Mouse (Mus musculus) MEL (cell line): ENCODE results near the gene Slc38a4. TPM values are rescaled to one million over a fixed set of nuclear protein-coding genes. Genes with fewer than 3 reads are reported as not detected.

Experiments
- DNase-seq: peaks from one replicate; pipeline ENCODE4 v3.0.0; 2011; ENCODE audit warnings: low read depth, low spot score
- H3K27ac ChIP-seq: 2 replicates; pipeline ENCODE4 v1.5.1; 2012; ENCODE audit warnings: low read depth, mild to moderate bottlenecking, control low read depth, low read length, moderate library complexity; ENCODE audit not compliant: control insufficient read depth
- H3K27me3 ChIP-seq, 2 experiments: fragments of 150-350 bp in 1 of 2; sonication (generic) in 1 of 2; 2 replicates each; pipeline ENCODE4 v1.6.1; 2012; ENCODE audit warnings: low read length in 2 of 2, mild to moderate bottlenecking in 2 of 2, improper control_type of control experiment in 1 of 2, moderate library complexity in 1 of 2; ENCODE audit not compliant: insufficient read depth in 2 of 2, control insufficient read depth in 1 of 2
- H3K36me3 ChIP-seq, 2 experiments: 2 replicates each; pipeline ENCODE4 v1.6.1; 2012 to 2014; ENCODE audit warnings: low read length in 2 of 2, improper control_type of control experiment in 1 of 2, inconsistent platforms in 1 of 2, mild to moderate bottlenecking in 1 of 2; ENCODE audit not compliant: insufficient read depth in 2 of 2, control insufficient read depth in 1 of 2
- H3K4me1 ChIP-seq, 2 experiments: fragments of 150-350 bp in 1 of 2; sonication (generic) in 1 of 2; 2 replicates each; pipeline ENCODE4 v1.6.1; 2012; ENCODE audit warnings: low read length in 2 of 2, improper control_type of control experiment in 1 of 2, mild to moderate bottlenecking in 1 of 2; ENCODE audit not compliant: insufficient read depth in 2 of 2, control insufficient read depth in 1 of 2
- H3K4me3 ChIP-seq, 2 experiments: fragments of 150-350 bp in 1 of 2; sonication (generic) in 1 of 2; 2 replicates each; pipeline ENCODE4 v1.5.1; 2012; ENCODE audit warnings: low read depth in 2 of 2, low read length in 2 of 2, mild to moderate bottlenecking in 2 of 2, moderate library complexity in 2 of 2, control low read depth in 1 of 2, improper control_type of control experiment in 1 of 2; ENCODE audit not compliant: control insufficient read depth in 1 of 2, insufficient read depth in 1 of 2
- H3K79me2 ChIP-seq: 2 replicates; pipeline ENCODE4 v1.6.1; 2012; ENCODE audit warnings: mild to moderate bottlenecking, low read length, moderate library complexity; ENCODE audit not compliant: control insufficient read depth, poor library complexity, insufficient read depth
- H3K9ac ChIP-seq: 2 replicates; pipeline ENCODE4 v1.6.1; 2012; ENCODE audit warnings: low read depth, mild to moderate bottlenecking, control low read depth, low read length, moderate library complexity; ENCODE audit not compliant: control insufficient read depth, poor library complexity, severe bottlenecking
- H3K9me3 ChIP-seq: fragments of 150-350 bp; sonication (generic); replicated peaks from 2 replicates; pipeline ENCODE4 v1.6.1; 2012; ENCODE audit warnings: mild to moderate bottlenecking, low read length, improper control_type of control experiment, moderate library complexity; ENCODE audit not compliant: insufficient read depth
- BHLHE40 ChIP-seq: IDR thresholded peaks from 2 replicates; pipeline ENCODE4 v1.6.1; 2012; ENCODE audit warnings: low read depth, mild to moderate bottlenecking, inconsistent platforms, low read length, improper control_type of control experiment, borderline replicate concordance
- CHD1 ChIP-seq: IDR thresholded peaks from 2 replicates; pipeline ENCODE4 v1.6.1; 2012; ENCODE audit warnings: low read depth, mild to moderate bottlenecking, inconsistent platforms, low read length, improper control_type of control experiment
- CHD2 ChIP-seq: IDR thresholded peaks from 2 replicates; pipeline ENCODE4 v1.6.1; 2011; ENCODE audit warnings: low read length, improper control_type of control experiment
- CTCF ChIP-seq, 3 experiments: IDR thresholded peaks in 2 of 3; conservative IDR thresholded peaks in 1 of 3; 2 replicates each; pipeline ENCODE4 v1.5.1; 2011 to 2012; ENCODE audit warnings: low read length in 3 of 3, low read depth in 2 of 3, mild to moderate bottlenecking in 2 of 3, improper control_type of control experiment in 1 of 3, inconsistent platforms in 1 of 3, mixed read lengths in 1 of 3, moderate library complexity in 1 of 3; ENCODE audit not compliant: control insufficient read depth in 1 of 3, insufficient read depth in 1 of 3, poor library complexity in 1 of 3, severe bottlenecking in 1 of 3
- ETS1 ChIP-seq: IDR thresholded peaks from 2 replicates; pipeline ENCODE4 v1.6.1; 2012; ENCODE audit warnings: low read depth, mild to moderate bottlenecking, inconsistent platforms, low read length, improper control_type of control experiment, moderate library complexity
- MAFK ChIP-seq: IDR thresholded peaks from 2 replicates; pipeline ENCODE4 v1.6.1; 2011; ENCODE audit warnings: low read depth, mild to moderate bottlenecking, low read length, improper control_type of control experiment, borderline replicate concordance
- MAX ChIP-seq: IDR thresholded peaks from 2 replicates; pipeline ENCODE4 v1.6.1; 2011; ENCODE audit warnings: low read length, improper control_type of control experiment
- MAZ ChIP-seq: IDR thresholded peaks from 2 replicates; pipeline ENCODE4 v1.6.1; 2012; ENCODE audit warnings: low read depth, mild to moderate bottlenecking, inconsistent platforms, low read length, improper control_type of control experiment
- MYC ChIP-seq: IDR thresholded peaks from 2 replicates; pipeline ENCODE4 v1.6.1; 2011; ENCODE audit warnings: low read depth, mild to moderate bottlenecking, low read length, improper control_type of control experiment, moderate library complexity
- POLR2AphosphoS2 ChIP-seq: IDR thresholded peaks from 2 replicates; pipeline ENCODE4 v1.6.1; 2011; ENCODE audit warnings: low read length, improper control_type of control experiment
- SIN3A ChIP-seq: IDR thresholded peaks from 2 replicates; pipeline ENCODE4 v1.6.1; 2012; ENCODE audit warnings: low read length, improper control_type of control experiment, inconsistent platforms
- TCF12 ChIP-seq: IDR thresholded peaks from 2 replicates; pipeline ENCODE4 v1.6.1; 2014; ENCODE audit warnings: low read depth, mild to moderate bottlenecking, inconsistent platforms, low read length, improper control_type of control experiment, moderate library complexity
- UBTF ChIP-seq: IDR thresholded peaks from 2 replicates; pipeline ENCODE4 v1.6.1; 2012; ENCODE audit warnings: low read depth, mild to moderate bottlenecking, inconsistent platforms, low read length, improper control_type of control experiment, moderate library complexity, borderline replicate concordance; ENCODE audit not compliant: insufficient read depth
- USF2 ChIP-seq, 2 experiments: IDR thresholded peaks; 2 replicates each; pipeline ENCODE4 v1.6.1; 2011 to 2012; ENCODE audit warnings: improper control_type of control experiment in 2 of 2, low read length in 2 of 2, borderline replicate concordance in 1 of 2, inconsistent platforms in 1 of 2, low read depth in 1 of 2, mild to moderate bottlenecking in 1 of 2; ENCODE audit not compliant: insufficient read depth in 1 of 2
- ZMIZ1 ChIP-seq: IDR thresholded peaks from 2 replicates; pipeline ENCODE4 v1.6.1; 2012; ENCODE audit warnings: low read depth, mild to moderate bottlenecking, inconsistent platforms, low read length, improper control_type of control experiment, moderate library complexity
- ZNF384 ChIP-seq: IDR thresholded peaks from 2 replicates; pipeline ENCODE4 v1.6.1; 2012; ENCODE audit warnings: low read depth, mild to moderate bottlenecking, inconsistent platforms, low read length, improper control_type of control experiment
- polyA plus RNA-seq, 2 experiments: library from polyadenylated mRNA; stranded (reverse) in 1 of 2; unstranded in 1 of 2; fragments of >175 nt in 1 of 2; fragments of >200 nt in 1 of 2; gene quantifications; 2 replicates each; pipeline versions ENCODE4 v1.2.1 to v1.2.4; 2012; ENCODE audit warnings: low replicate concordance in 2 of 2, low read depth in 1 of 2; ENCODE audit not compliant: insufficient read length in 2 of 2, insufficient read depth in 1 of 2, missing spikeins in 1 of 2
- total RNA-seq: library from RNA; depleted of rRNA; stranded (reverse); fragments of 300-350 nt; gene quantifications from 2 replicates; pipeline ENCODE4 v1.2.3, GENCODE M21; 2012

The Slc38a4 gene
- total and polyA plus RNA-seq, 3 experiments = not detected

DNA sequence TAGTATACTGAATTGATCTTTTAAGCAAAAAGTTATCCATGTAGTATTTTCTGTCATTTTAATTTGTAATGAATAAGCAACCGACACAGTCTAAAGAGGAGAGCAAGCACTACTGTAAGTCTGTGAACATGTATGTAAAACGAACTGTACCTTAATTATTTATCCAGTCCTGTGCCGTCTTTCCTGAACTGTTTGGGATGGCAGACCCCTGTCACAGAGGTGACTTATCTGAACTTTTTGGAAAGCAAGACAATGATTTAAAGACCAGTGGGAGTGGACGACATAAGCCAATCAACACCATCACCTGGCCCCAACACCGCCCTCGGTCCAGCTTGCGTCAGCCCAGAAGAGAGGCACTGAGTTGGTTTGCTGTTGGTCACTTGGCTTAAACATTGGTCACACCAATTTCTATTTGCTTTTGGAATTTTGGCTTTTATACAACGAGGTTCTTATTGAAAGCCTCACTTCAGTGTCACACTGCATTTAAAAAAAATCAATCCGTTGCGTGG is 24.7 kb downstream of the Slc38a4 start:
- Histone ChIP-seq H3K9ac (no peak overlapping the region), H3K4me1 (no peaks in the 10 kb centered on the region), H3K27me3 (peaks cover 0 to 5% of the 10 kb centered on the region in 2 experiments; a peak in 2 of 4 replicates), H3K27ac (no peak overlapping the region), H3K79me2 (no peaks in the 10 kb centered on the region)
- TF ChIP-seq BHLHE40 = no peak
- TF ChIP-seq USF2 (IDR thresholded peaks at IDR 0.05; ENCODE audit: borderline replicate concordance in 1 of 2, insufficient read depth in 1 of 2, low read depth in 1 of 2, low read length in 2 of 2) = no peak
- TF ChIP-seq MAFK = no peak
- TF ChIP-seq CTCF (IDR thresholded peaks at IDR 0.05 in 2 of 3, conservative IDR thresholded peaks at IDR 0.05 in 1 of 3; ENCODE audit: control insufficient read depth in 1 of 3, insufficient read depth in 1 of 3, low read depth in 2 of 3, low read length in 3 of 3, poor library complexity in 1 of 3, severe bottlenecking in 1 of 3) = no peak
- TF ChIP-seq CHD2 = no peak
- TF ChIP-seq MYC = no peak
- TF ChIP-seq, all 39 proteins: peak for 0
- no peaks in the 10 kb centered on the region for H3K36me3 ChIP-seq
- H3K4me3 ChIP-seq = no peak overlapping the region
- DNase-seq = no peak
- no peaks in the 10 kb centered on the region for H3K9me3 ChIP-seq

DNA sequence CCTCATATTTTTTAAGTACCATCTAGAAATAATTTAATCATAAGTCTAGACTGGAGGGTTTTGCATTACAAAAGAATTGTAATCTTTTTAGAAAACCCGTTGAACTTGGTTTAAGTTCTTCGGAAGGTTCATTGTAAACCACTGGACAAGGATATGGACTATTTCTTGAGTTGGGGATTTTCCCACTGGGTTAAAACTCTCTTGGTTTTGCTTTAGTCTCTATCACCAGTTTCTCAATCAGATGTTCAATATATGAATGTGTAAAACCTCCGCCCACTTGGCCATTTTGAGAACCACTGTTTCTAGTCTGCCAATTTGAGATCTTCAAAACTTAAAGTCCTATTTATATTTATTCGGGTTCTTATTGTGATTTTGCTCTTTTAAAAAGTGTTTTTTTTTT is 25.6 kb downstream of the Slc38a4 start:
- DNase-seq = no peak
- no peaks in the 10 kb centered on the region for H3K4me1 ChIP-seq
- H3K27me3 ChIP-seq = peaks cover 0 to 5% of the 10 kb centered on the region in 2 experiments; a peak in 2 of 4 replicates
- H3K4me3 ChIP-seq = no peak overlapping the region
- H3K79me2 ChIP-seq = no peaks in the 10 kb centered on the region
- TF ChIP-seq ZNF384 (no peak), CHD1 (no peak), SIN3A (no peak), POLR2AphosphoS2 (no peak), UBTF (no peak), ETS1 (no peak), BHLHE40 (no peak), MAX (no peak), MAZ (no peak), ZMIZ1 (no peak), TCF12 (no peak)
- no peak overlapping the region for H3K9ac ChIP-seq
- H3K9me3 ChIP-seq = no peaks in the 10 kb centered on the region
- no peaks in the 10 kb centered on the region for H3K36me3 ChIP-seq
- no peak overlapping the region for H3K27ac ChIP-seq
